Mouse (Mus musculus) liver, embryonic 14.5 days (tissue): Measurements from ENCODE around the gene Ears2.
"Not testable (repeated sequence)": the region's sequence is repeated elsewhere in the genome, so short reads cannot be mapped to it uniquely, and the experiment has no call there.

Experiments used
- CTCF ChIP-seq: IDR thresholded peaks from 2 replicates; pipeline ENCODE4 v1.5.1; 2016; ENCODE audit warnings: antibody characterized with exemption, low read depth, control low read depth
- EP300 ChIP-seq: IDR thresholded peaks from 2 replicates; pipeline ENCODE4 v1.6.1; 2016; ENCODE audit warnings: antibody characterized with exemption, low read depth

DNA sequence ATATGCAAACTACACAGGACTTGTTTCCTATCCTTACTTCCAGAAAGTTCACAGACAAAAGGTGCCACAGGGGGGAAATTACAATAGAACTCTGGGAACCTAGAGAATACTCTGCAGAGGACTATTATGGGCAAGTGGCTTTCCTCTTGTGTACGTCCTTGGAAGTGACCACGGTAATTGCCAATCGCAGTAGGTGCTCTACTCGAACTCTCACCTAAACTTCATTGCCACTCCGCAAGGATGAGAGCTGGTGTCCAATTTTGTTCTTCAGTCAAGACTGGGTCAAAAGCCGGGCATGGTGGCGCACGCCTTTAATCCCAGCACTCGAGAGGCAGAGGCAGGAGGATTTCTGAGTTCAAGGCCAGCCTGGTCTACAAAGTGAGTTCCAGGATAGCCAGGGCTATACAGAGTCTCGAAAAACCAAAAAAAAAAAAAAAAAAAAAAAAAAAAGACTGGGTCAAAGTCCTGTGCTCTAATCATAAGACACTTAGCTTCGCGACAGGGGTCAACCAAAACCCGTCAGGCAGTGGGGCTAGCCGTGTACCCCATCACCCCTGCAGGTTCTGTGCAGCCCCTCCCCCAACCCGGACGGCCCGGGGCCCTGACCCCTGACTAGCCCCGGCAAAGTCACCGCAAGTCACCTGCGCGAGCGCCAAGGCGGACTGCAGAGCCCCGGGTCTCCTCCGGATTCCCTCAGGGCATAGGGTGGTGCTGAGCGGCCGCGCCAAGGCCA, 34.1 kb upstream of the Ears2 start:
- TF ChIP-seq CTCF, EP300: not testable (repeated sequence)
